Mouse (Mus musculus): ENCODE data around the gene Mesp2.
"Not testable (repeated sequence)": the region's sequence is repeated elsewhere in the genome, so short reads cannot be mapped to it uniquely, and the experiment has no call there.

Mesp2 gene

GRCm38 (mm10) chr7:79810611-79811506 is at the start of gene Mesp2:
Mesp2 (plus strand) TSS chr7:79810727.
- peak; percentile 55 to 81 for DNase-seq (ENCODE audit: low spot score in 2 of 2)

DNA sequence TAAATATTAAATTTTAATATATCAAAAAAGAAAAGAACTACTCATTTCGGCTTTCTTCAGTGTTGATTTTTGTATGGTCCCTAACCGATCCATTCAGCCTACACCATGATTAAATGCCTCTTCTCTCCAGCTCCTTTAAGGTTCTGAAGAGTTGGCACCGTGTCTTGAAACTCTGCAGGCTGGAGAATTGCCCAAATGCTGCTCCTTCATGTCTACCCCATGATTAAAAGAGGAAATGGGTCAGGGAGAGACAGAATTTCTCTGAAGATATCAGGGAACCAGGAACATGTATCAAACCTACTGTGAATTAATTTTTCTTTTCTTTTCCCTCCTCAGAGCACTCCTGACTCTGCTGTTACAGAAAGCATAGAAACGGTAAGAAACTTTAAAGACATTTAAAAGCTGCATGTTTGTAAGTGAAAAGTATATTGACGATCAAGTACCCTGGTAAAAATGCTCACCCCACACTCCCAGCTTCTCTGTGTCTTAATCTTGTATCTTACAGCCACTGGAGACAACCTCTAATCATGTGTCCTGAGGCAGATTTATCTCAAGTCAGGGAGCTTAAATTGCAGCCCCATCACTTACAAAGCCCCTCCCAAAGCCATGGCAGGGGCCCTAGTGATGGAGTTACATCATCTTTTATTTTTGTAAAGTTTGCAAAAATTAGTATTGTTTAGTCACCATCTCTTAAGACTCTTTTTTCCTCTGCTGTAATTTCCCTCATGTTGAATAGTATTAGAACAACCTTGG is 49.2 kb upstream of the Mesp2 start:
- DNase-seq (ENCODE audit: low spot score in 2 of 2): no peak

DNA sequence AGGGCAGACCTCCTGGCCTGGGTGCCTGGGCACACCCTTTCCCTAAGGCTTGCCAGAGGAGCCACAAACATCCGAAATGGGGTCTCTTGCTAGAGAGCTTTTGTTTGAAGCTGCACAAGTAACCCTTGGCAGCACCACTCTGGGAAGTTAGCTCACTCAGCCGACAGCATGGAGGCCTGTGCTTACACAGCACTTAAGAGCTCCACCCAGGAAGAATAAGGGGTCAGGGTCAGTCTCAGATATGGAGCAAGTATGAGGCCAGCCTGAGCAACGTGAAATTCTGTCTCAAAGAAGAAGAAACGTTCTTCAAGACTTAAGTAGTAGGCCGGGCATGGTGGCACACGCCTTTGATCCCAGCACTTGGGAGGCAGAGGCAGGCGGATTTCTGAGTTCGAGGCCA is 48.4 kb upstream of the Mesp2 start:
- no peak for DNase-seq (ENCODE audit: low spot score in 2 of 2)

- DNase-seq (ENCODE audit: low spot score in 2 of 2): no peak
These were observed 44.5 kb upstream of the Mesp2 start for GRCm38 (mm10) chr7:79765991-79766390.

DNA sequence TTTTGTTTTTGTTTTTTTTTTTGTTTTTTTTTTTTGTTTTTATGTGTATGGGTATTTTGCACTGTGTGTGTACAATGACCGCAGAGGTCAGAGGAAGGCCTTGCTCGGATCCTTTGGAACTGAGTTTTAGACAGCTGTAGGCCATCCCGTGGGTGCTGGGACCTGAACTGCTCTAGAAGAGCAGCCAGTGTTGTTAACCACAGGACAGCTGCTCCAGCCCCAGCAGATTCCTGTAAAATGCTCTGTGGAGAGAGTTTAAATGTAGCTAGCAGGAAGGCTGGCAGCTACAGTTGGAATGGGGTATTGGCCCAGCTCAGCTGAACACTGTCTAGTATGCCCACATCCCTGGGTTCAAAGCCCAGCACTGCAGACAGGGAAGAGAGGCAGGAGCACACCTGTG is 40.9 kb upstream of the Mesp2 start:
- no peak for DNase-seq (ENCODE audit: low spot score in 2 of 2)

DNA sequence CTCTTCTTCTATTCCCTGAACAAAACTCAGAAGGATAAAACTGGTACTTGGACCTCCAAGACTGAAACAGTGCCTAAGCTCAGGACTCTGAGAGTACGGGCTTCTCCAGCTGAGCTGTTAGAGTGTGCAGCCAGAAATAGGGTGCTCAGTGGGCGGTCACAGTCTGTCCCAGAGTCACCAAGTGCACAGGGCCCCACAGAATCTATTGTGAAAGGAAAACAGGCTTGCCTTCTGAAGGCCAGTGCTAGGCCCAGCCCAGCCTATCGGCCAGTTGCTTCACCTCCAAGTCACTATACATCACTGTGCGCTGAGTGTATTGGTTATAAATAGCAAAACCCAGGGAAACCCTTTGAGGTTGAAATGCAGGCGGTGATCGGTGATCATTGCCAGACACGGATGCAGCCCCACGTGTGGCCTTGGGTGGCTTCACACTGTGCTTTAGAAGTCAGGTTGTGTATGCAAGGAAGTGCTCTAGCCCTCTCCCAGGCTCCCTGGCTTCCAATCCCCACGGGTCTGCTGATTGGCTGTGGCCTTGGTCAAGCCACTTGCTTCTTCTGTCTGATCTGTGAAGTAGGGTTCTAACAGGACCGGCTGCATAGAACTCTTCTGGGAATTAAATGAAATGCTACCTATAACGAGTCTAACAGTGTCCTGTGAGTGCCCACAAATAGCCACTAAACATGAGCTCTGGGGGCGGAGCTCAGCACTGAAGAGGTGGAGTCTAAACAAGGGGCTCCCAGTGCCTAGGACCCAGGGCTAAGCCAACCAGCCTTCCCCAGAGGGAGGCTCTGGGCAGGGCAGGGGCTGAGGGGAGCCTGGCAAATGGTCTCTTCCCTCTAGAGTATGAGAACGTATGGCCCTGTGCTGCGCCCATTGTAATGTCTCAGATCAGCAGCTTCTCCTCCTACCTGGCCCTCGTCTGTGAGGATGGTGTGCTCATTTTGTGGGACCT is 38.7 kb upstream of the Mesp2 start:
- DNase-seq (ENCODE audit: low spot score in 2 of 2): no peak

DNA sequence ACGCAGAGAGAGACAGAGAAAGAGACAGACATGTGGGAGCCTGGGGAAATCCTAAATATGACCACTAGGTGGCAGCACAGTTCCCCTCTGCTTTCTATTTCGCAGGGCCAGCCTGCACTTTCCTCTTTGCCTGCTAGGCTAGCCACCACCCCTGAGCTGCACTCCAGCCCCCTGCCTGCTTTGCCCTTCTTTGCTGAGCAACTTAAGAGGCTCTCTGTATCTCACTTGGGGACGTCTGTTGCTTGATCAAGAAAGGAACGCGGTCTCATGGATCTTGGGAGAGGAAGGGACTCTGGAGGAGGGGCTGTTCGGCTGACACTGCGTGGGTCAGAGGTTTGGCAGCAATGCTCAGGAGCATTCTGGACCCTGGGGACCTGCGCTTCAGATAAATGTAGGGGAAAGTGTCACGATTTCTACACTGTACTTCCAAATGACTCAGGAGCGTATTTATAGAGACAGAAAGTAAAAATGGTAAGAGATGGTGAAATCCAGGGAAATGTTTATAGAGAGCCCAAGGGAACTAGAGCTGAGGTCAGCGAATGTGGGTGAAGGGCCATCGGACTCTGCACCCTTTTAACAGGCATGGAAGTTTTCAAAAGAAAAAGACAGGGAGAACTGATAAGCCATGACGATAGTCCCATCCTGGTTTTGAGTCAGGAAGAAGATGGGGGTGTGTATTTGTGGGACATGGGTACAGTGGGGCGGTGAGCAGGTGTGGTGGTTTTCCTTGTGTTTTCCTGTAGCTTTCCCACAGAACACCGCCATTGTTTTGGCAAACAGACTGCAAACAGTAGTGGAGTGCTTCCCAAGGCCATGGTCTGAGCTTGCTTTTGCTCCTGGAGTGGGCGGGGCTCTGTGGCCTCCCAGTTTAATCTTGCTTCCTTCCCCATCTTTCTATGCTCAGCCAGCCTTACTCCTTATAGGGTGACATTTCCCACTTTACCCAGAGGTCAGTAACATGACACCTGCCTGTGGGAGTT is 29.6 kb upstream of the Mesp2 start:
- DNase-seq (ENCODE audit: low spot score in 2 of 2): peak; percentile 26 to 71

GRCm38 (mm10) chr7:79781826-79782515 is 28.6 kb upstream of the Mesp2 start:
- DNase-seq (ENCODE audit: low spot score in 2 of 2): no peak

DNA sequence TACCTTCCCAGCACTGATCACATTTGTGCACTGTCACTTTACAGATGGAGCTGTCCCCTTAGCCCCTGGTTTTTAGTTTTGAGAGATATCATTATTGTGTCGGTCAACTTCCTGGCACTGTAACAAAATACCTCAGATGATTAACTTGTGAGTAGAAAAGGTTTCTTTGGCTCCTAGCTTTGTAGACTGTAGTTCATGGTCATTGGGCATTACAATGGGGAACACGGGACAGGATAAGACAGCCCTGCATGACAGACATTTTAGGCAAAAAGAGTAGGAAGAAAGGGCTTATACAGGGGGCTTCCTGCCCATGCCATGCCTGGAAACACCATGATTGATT is 28.0 kb upstream of the Mesp2 start:
- DNase-seq (ENCODE audit: low spot score in 2 of 2): no peak

DNA sequence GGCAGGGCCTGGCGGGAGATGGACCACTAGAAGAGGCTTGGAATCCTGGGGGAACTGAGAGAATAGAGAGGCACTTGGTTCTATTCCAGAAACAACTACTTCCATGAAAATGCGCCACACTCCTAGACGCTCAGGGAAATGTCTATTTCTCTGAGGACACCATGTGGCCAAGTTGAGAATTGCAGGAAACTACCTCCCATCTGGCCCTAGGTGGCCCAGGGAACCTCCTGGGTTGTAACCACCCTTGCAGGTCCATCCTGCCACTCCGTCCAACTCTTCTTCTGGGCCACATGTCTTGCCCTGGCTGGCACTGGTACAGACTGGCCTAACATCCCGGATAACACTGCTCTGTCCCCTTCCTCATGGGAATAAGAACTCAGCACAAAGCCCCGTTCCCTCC is 24.2 kb upstream of the Mesp2 start:
- DNase-seq (ENCODE audit: low spot score in 2 of 2): peak; percentile 26 to 65

DNA sequence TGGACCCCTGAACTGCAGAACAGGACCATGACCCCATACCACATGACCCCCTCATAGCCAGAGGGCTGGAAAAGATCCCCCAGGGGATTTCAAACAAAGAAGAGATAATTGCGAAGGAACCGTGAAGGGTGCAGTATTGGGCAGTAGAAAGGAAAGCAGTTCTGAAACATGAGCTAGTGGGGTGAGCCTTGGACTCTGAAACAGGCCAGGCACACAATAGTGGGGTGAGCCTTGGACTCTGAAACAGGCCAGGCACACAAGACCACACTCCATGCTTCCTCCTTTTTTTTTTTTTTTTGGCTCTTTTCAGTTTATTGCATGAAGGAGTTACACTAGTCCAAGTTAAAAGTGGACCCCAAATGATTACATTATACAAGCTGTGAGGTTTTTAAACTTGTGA is 20.7 kb upstream of the Mesp2 start:
- not testable (repeated sequence) for DNase-seq (ENCODE audit: low spot score in 2 of 2)

DNA sequence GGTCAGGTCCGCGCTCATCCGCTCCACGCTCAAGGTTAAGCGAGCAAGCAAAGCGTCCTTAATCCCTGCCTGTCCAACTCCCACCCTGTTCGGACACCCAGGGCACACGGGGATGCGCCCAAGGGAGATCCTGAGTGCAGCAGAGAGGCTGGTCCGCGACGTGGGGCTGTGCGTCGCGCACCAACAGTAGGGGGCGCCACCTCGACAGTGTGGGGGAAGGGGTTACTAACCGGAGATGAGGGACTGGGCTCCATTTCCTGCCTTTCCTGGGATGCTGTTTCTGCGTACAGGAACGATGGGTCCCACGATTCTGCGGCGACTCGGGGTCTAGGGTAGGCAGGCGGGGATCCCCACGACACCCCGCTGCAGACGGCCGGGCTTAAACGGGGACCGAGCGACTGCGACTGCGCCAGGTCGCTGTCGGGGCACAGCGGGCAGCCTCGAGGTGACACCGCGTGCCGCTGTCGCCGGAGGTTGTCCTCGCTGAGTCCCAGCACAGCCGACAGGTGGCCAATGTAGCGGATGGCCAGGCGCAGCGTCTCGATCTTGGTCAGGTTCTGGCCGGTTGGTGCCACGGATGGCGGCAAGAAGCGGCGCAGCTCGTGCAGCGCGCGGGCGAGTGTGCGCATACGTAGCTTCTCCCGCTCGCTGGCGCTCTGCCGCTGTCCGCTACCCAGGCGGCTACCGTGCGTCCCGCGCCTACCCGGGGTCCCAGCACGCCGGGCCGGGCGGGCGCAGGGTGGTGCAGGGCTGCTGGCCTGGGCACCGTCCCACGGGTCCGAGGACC is 17.7 kb upstream of the Mesp2 start:
- DNase-seq (ENCODE audit: low spot score in 2 of 2): peak in 1 of 2 experiments; percentile 51

GRCm38 (mm10) chr7:79793688-79794087 is 16.8 kb upstream of the Mesp2 start, which contains the start of gene Mesp1:
Mesp1 (minus strand) TSS chr7:79793788.
- no peak for DNase-seq (ENCODE audit: low spot score in 2 of 2)

DNA sequence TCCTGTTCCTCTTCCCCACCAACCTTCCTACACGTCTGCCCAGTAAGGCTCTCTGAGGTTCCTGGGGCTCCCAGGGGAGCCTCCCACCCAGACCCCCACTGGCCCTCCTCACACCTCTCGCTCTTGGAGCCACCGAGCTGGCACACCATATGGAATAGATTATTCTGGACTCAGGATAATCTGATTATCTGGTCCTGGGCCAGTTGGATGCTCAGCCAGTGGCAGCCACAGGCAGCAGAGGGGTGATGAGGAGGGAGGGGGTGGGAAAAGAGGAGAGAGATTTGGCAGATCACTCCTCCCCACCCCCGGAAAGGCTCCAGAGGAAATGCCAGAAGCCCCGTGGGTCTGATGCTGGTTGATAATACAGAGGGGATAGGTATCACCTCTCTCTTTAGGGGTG is 11.9 kb upstream of the Mesp2 start:
- DNase-seq (ENCODE audit: low spot score in 2 of 2): no peak

DNA sequence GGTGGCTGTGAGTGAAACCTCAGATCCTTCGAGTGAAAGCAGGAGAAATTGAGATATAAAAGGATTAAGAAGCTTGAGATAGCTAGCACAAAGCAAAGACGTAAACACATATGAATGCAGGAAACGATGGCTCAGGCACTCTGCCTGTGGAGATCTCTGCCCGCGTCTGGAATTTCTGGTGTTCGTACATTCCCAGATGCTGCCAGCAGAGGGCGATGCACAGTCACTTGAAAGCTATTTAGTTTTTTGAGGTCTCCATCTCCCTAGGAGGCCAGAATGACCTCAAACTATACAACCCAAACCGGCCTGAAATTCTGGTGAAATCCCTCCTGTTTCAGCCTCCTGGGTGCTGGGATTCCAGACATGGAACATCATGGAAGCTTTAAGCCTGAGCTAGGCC is 11.5 kb upstream of the Mesp2 start:
- peak; percentile 29 to 64 for DNase-seq (ENCODE audit: low spot score in 2 of 2)

DNA sequence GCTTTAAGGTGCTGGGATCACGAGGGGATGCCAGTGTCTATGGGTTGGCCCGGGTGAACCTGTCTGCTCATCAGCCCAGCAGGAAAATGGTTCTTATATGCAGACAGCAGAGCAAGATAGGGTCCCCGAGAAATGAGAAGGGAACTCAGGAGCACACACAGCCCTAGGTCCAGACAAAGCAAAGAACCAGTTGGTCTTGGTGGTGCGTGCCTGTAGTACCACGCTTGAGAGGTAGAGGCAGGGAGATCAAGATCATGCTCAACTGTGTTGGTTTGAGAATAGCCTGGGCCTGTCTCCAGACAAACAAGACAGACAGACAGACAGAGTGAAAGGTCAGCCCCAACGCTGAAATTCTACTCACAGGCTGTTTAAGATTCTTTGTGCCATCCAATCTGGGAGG is 11.0 kb upstream of the Mesp2 start:
- DNase-seq (ENCODE audit: low spot score in 2 of 2): no peak

- DNase-seq (ENCODE audit: low spot score in 2 of 2): no peak
These were observed 10.2 kb upstream of the Mesp2 start for GRCm38 (mm10) chr7:79800336-79800735.

DNA sequence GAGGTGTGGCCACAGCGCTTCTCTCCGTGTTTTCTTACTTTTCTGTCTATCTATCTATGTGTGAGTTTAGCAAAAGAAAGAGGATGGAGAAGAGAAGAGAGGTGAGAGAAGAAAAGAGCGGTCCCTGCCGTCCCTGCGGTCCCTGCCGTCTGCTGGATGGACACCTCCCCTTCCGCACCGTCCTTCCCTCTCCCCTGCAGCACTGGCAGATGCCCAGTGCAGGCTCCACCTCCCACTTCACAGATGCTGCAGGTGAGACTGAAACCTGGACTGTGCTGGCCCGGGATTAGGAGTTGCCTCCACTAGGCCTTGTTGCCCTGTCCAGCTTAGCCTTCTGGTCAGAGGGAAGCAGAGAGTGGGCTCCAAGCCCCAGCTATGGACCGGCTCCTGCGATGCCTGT is 9.1 kb upstream of the Mesp2 start:
- DNase-seq (ENCODE audit: low spot score in 2 of 2): no peak

GRCm38 (mm10) chr7:79802037-79802436 is 8.5 kb upstream of the Mesp2 start:
- DNase-seq (ENCODE audit: low spot score in 2 of 2): no peak
